Mouse (Mus musculus) neural tube, embryonic 10.5 days (tissue): ENCODE measurements at regions not wholly inside any gene's neighbourhood (a gene's known extent, or its start where the extent isn't known, plus 50 kb on each side); places are given as distances from the start of the nearest gene placed in this dataset.

Source experiments
- DNase-seq: peaks from one replicate; pipeline ENCODE4 v3.0.0-alpha.2; 2017; ENCODE audit warnings: low spot score; ENCODE audit errors: extremely low spot score

DNA sequence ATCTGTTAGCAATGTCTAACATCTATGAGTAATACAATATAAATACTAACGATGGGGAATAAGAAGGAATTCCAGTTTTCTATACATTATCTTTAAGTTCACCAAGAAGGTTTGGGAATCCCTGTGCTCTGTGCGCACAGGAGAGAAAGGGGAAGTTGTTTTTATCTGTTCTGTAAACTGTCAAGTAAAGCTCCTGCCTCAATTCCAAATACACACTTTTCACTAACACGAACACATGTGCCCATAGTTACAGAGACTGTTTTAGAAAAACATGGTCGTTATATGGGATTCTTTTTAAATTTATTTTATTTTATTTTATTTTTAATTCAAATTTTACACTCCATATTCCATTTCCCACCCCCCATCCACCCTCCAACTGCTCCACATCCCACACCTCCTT, 50.8 kb upstream of the Mef2c start:
- DNase-seq: no peak
